Mouse (Mus musculus) lung, adult 2 months (tissue): Measurements from ENCODE around the gene Tenm3.

Experiments used
- CTCF ChIP-seq: fragments of 200-500 bp; IDR thresholded peaks from 2 replicates; pipeline ENCODE4 v1.5.1; 2011; ENCODE audit warnings: mild to moderate bottlenecking, low read length, control low read depth; ENCODE audit not compliant: insufficient read depth
- POLR2A ChIP-seq: fragments of 200-500 bp; IDR thresholded peaks from 2 replicates; pipeline ENCODE4 v1.6.1; 2011; ENCODE audit warnings: low read depth, mild to moderate bottlenecking, control low read depth, low read length, borderline replicate concordance; ENCODE audit errors: extremely low read depth

DNA sequence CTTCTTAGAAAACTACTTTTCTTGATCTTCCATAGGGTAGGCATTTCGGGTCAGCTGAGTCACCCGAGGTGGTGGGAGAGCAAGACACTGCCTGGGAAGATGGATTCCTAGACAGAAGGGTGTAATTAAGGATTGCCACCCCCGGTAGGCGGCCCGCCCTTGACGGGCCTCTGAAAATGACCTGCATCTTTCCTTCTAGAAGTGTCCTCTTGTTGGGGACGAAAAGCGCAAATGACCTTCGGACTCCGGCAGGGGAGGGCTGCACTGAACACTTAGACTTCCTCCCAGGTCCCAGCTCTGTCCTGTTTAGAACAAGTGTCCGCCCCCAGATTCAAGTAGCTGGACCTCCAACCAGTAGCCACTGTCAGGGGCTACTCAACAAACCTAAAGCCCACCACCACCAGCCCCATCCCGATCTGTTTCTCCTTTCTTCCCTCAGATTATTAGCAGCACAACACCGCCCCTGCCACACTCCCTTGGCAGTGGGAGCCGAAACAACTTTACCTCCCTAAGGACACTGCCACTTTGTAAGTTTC is 687 bp upstream of the Tenm3 start:
- TF ChIP-seq CTCF (no peak), POLR2A (no peak)
